Mouse (Mus musculus) liver, embryonic 14.5 days (tissue): ENCODE results near the gene Timp3. TPM values are rescaled to one million over a fixed set of nuclear protein-coding genes. Genes with fewer than 3 reads are reported as not detected.

ENCODE experiments used
- ATAC-seq: fragments of 200-750 bp; cut with Nextera tagmentation; 2 replicates; pipeline ENCODE4 v1.8.0; 2017; ENCODE audit warnings: moderate number of reproducible peaks, mild to moderate bottlenecking, moderate library complexity; ENCODE audit not compliant: insufficient read depth
- DNase-seq, 3 experiments: peaks; one replicate each; pipeline ENCODE4 v3.0.0-alpha.2; 2012 to 2013; ENCODE audit warnings: low read depth in 3 of 3, low spot score in 3 of 3
- H3K27ac ChIP-seq: fragments of 300-500 bp; sonication (generic); 2 replicates; pipeline ENCODE4 v1.5.1; 2014; ENCODE audit warnings: moderate library complexity, mild to moderate bottlenecking, control low read depth, inconsistent platforms
- H3K27me3 ChIP-seq: fragments of 300-500 bp; sonication (generic); 2 replicates; pipeline ENCODE4 v1.6.1; 2014; ENCODE audit warnings: mild to moderate bottlenecking, low read length, moderate library complexity; ENCODE audit not compliant: control insufficient read depth, insufficient read depth
- H3K36me3 ChIP-seq: fragments of 300-500 bp; sonication (generic); replicated peaks from 2 replicates; pipeline ENCODE4 v1.6.1; 2014; ENCODE audit warnings: low read depth; ENCODE audit not compliant: control insufficient read depth, insufficient read depth
- H3K4me1 ChIP-seq, 2 experiments: fragments of 200-500 bp in 1 of 2; fragments of 300-500 bp in 1 of 2; sonication (generic) in 1 of 2; replicated peaks; 2 replicates each; pipeline ENCODE4 v1.6.1; 2012 to 2014; ENCODE audit warnings: antibody characterized with exemption in 1 of 2, inconsistent platforms in 1 of 2, low read length in 1 of 2; ENCODE audit not compliant: control insufficient read depth in 2 of 2, insufficient read depth in 2 of 2
- H3K4me2 ChIP-seq: fragments of 300-500 bp; sonication (generic); 2 replicates; pipeline ENCODE4 v1.6.1; 2014; ENCODE audit warnings: low read depth, mild to moderate bottlenecking, control low read depth, moderate library complexity
- H3K4me3 ChIP-seq, 2 experiments: fragments of 200-500 bp in 1 of 2; fragments of 300-500 bp in 1 of 2; sonication (generic) in 1 of 2; 2 replicates each; pipeline ENCODE4 v1.5.1; 2012 to 2014; ENCODE audit warnings: low read depth in 2 of 2, low read length in 2 of 2, mild to moderate bottlenecking in 2 of 2, control low read depth in 1 of 2, inconsistent platforms in 1 of 2, moderate library complexity in 1 of 2; ENCODE audit not compliant: insufficient read depth in 1 of 2
- H3K9ac ChIP-seq: fragments of 300-500 bp; sonication (generic); replicated peaks from 2 replicates; pipeline ENCODE4 v1.6.1; 2014; ENCODE audit warnings: mild to moderate bottlenecking, control low read depth, moderate library complexity
- H3K9me3 ChIP-seq: fragments of 300-500 bp; sonication (generic); 2 replicates; pipeline ENCODE4 v1.6.1; 2016; ENCODE audit warnings: low read length, mixed read lengths; ENCODE audit not compliant: control insufficient read depth
- CTCF ChIP-seq: IDR thresholded peaks from 2 replicates; pipeline ENCODE4 v1.5.1; 2016; ENCODE audit warnings: antibody characterized with exemption, low read depth, control low read depth
- EP300 ChIP-seq: IDR thresholded peaks from 2 replicates; pipeline ENCODE4 v1.6.1; 2016; ENCODE audit warnings: antibody characterized with exemption, low read depth
- WGBS: fragments of 180-500 bp; shearing (Covaris S2); extraction: QIAGEN DNeasy Blood & Tissue Kit; methylation state at CpG from one replicate; pipeline ENCODE4 v1.1.7; 2014; ENCODE audit not compliant: insufficient replicate concordance; 5-methylcytosine and 5-hydroxymethylcytosine counted together
- polyA plus RNA-seq, 2 experiments: library from polyadenylated mRNA; depleted of rRNA in 1 of 2; stranded (reverse) in 1 of 2; unstranded in 1 of 2; fragments of >200 nt; fragmentation: Nextera tagmentation in 1 of 2; extraction: Ambion mirVana in 1 of 2; gene quantifications; 2 replicates each; pipeline versions ENCODE4 v1.2.1 to v1.2.3; 2012 to 2014

Timp3 gene
- polyA plus RNA-seq, 2 experiments = 3.2 to 3.8 TPM

GRCm38 (mm10) chr10:86363669-86364309, 63.6 kb downstream of the Timp3 start:
- Histone ChIP-seq H3K9ac (no peak overlapping the region), H3K9me3 (no peaks in the 10 kb centered on the region), H3K36me3 (no peaks in the 10 kb centered on the region), H3K4me3 (no peak overlapping the region), H3K27ac (no peak overlapping the region), H3K4me2 (no peak overlapping the region), H3K4me1 (peaks cover 4 to 10% of the 10 kb centered on the region in 2 experiments), H3K27me3 (no peaks in the 10 kb centered on the region)
- no peak for TF ChIP-seq CTCF
- TF ChIP-seq EP300 = no peak
- WGBS = 60% methylated on average over 8 of the region's 8 CpGs
- DNase-seq (no peak), ATAC-seq (no peak)

GRCm38 (mm10) chr10:86365632-86366092, 65.5 kb downstream of the Timp3 start:
- ATAC-seq = peak; percentile 50
- no peak overlapping the region for H3K27ac ChIP-seq
- WGBS = 37% methylated on average over 5 of the region's 5 CpGs
- no peaks in the 10 kb centered on the region for H3K36me3 ChIP-seq
- H3K4me1 ChIP-seq = peaks cover 4 to 15% of the 10 kb centered on the region in 2 experiments
- H3K9ac ChIP-seq = no peak overlapping the region
- H3K9me3 ChIP-seq = no peaks in the 10 kb centered on the region
- DNase-seq = no peak
- no peak for TF ChIP-seq CTCF
- TF ChIP-seq EP300 = no peak
- no peak overlapping the region for H3K4me2 ChIP-seq
- H3K4me3 ChIP-seq = no peak overlapping the region
- H3K27me3 ChIP-seq = no peaks in the 10 kb centered on the region

GRCm38 (mm10) chr10:86367346-86367745, 67.2 kb downstream of the Timp3 start:
- Histone ChIP-seq H3K4me1 (peaks cover 4 to 15% of the 10 kb centered on the region in 2 experiments), H3K4me2 (no peak overlapping the region), H3K27ac (no peak overlapping the region), H3K36me3 (no peaks in the 10 kb centered on the region), H3K9me3 (no peaks in the 10 kb centered on the region), H3K9ac (no peak overlapping the region), H3K27me3 (no peaks in the 10 kb centered on the region), H3K4me3 (no peak overlapping the region)
- TF ChIP-seq EP300 (no peak), CTCF (no peak)
- DNase-seq (no peak), ATAC-seq (no peak)
- 54% methylated on average over 4 of the region's 4 CpGs for WGBS

GRCm38 (mm10) chr10:86368811-86369210, 68.6 kb downstream of the Timp3 start:
- ATAC-seq (no peak), DNase-seq (no peak)
- Histone ChIP-seq H3K27ac (no peak overlapping the region), H3K27me3 (no peaks in the 10 kb centered on the region), H3K4me2 (no peak overlapping the region), H3K4me3 (no peak overlapping the region), H3K4me1 (peaks cover 4 to 15% of the 10 kb centered on the region in 2 experiments), H3K36me3 (no peaks in the 10 kb centered on the region), H3K9me3 (no peaks in the 10 kb centered on the region), H3K9ac (no peak overlapping the region)
- TF ChIP-seq EP300 (no peak), CTCF (no peak)
- 76% methylated on average over 12 of the region's 12 CpGs for WGBS

GRCm38 (mm10) chr10:86369346-86369745, 69.2 kb downstream of the Timp3 start:
- peak; percentile 26; the same call in 1 of the 2 replicates for ATAC-seq
- WGBS = 51% methylated on average over 4 of the region's 4 CpGs

More at GRCm38 (mm10) chr10:86369346-86369745, 69.2 kb downstream of the Timp3 start:
- Histone ChIP-seq H3K9me3 (no peaks in the 10 kb centered on the region), H3K27ac (no peak overlapping the region), H3K36me3 (no peaks in the 10 kb centered on the region), H3K4me2 (no peak overlapping the region), H3K9ac (no peak overlapping the region), H3K4me1 (peaks cover 4 to 15% of the 10 kb centered on the region in 2 experiments), H3K27me3 (no peaks in the 10 kb centered on the region), H3K4me3 (no peak overlapping the region)
- no peak for DNase-seq
- no peak for TF ChIP-seq EP300
- no peak for TF ChIP-seq CTCF
